Mouse (Mus musculus) ES-CJ7 (cell line): ENCODE results near the gene Pip.

Source experiments
- DNase-seq: peaks from one replicate; pipeline ENCODE4 v3.0.0; 2011; ENCODE audit warnings: low read depth, low spot score

Gene Pip

GRCm38 (mm10) chr6:41847235-41847634, at the start of gene Pip:
TSS of gene Pip (plus strand) at chr6:41847535.
- DNase-seq = no peak

GRCm38 (mm10) chr6:41824086-41824485, 23.2 kb upstream of the Pip start:
- no peak for DNase-seq

GRCm38 (mm10) chr6:41829516-41829915, 17.8 kb upstream of the Pip start:
- no peak for DNase-seq

GRCm38 (mm10) chr6:41852689-41853088, 5.4 kb downstream of the Pip start, which contains the start of gene Sval2:
TSS of gene Sval2 (plus strand) at chr6:41852989.
- no peak for DNase-seq

- no peak for DNase-seq
Observed at GRCm38 (mm10) chr6:41864038-41864437, 16.7 kb downstream of the Pip start.
